Comparison of ENCODE assay signal across 7 mouse cellular contexts in the genomic region with DNA sequence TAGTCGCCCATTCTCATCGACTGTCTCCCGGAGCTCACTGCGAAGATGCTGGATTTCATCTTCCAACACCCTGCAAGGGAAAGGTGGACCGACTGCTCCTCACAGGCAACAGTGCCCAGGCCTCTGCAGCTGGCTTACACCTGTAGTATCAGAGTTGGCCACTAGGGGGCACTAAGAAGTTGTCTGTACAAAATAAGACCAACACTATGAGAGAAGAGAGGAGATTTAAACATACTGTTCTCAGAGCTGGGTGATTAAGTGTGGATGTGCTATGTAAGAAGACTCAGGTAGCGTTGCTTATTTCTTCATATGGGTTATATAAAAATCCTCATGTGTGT. TPM values are rescaled to one million over a fixed set of nuclear protein-coding genes. Genes with fewer than 3 reads are reported as not detected.
DNase-seq lines count a peak whose midpoint lies in the region; ATAC-seq and TF ChIP-seq lines count a peak whose summit lies in the region.

No protein-coding gene starts in this region.

- H3K9ac ChIP-seq in hindbrain, embryonic 15.5 days, result no peak overlapping the region

- TF ChIP-seq CTCF in bone marrow, adult 2 months (IDR thresholded peaks at IDR 0.05; ENCODE audit: control insufficient read depth, insufficient read depth, low read length), result peak; percentile 65

- DNase-seq in MN1 (ENCODE audit: low spot score), result peak; percentile 85
- DNase-seq in left cerebral cortex, adult 11 months (ENCODE audit: low spot score), result peak; percentile 80
- DNase-seq in mesoderm, embryonic 11.5 days (ENCODE audit: low read depth, low spot score), result peak; percentile 83
- peak; percentile 72 to 75 for DNase-seq in right cerebral cortex, postnatal 36 days (ENCODE audit: low spot score in 2 of 2)

- no peak for TF ChIP-seq POLR2A in bone marrow, adult 2 months (IDR thresholded peaks at IDR 0.05; ENCODE audit: borderline replicate concordance, control insufficient read depth, low read depth, low read length)

- H3K4me2 ChIP-seq in hindbrain, embryonic 15.5 days, result no peak overlapping the region

- H3K36me3 ChIP-seq in hindbrain, embryonic 15.5 days, result no peaks in the 10 kb centered on the region

- H3K27ac ChIP-seq in bone marrow, adult 2 months (ENCODE audit: control insufficient read depth, insufficient read depth, low read depth, low read length, poor library complexity), result no peak overlapping the region
- no peak overlapping the region for H3K27ac ChIP-seq in hindbrain, embryonic 15.5 days (replicated peaks)

- WGBS in bone marrow, adult 2 months, result 27% methylated on average over 6 of the region's 6 CpGs
- WGBS in hindbrain, embryonic 15.5 days, result 34% methylated on average over 6 of the region's 6 CpGs

- no peaks in the 10 kb centered on the region for H3K4me1 ChIP-seq in bone marrow, adult 2 months (ENCODE audit: control insufficient read depth, insufficient read depth, low read length)
- no peaks in the 10 kb centered on the region for H3K4me1 ChIP-seq in hindbrain, embryonic 15.5 days (replicated peaks)

- no peaks in the 10 kb centered on the region for H3K9me3 ChIP-seq in hindbrain, embryonic 15.5 days

- ATAC-seq in erythroid progenitor cell, adult 5-6 weeks (replicated peaks; ENCODE audit: low FRiP score, poor library complexity, severe bottlenecking), result peak; percentile 61
- 0 out of 2 replicates have a peak, but pooled peaks have one; percentile 52 for ATAC-seq in hindbrain, embryonic 15.5 days (ENCODE audit: low FRiP score, low read depth)

- H3K4me3 ChIP-seq in bone marrow, adult 2 months (replicated peaks; ENCODE audit: control insufficient read depth, low read depth, low read length), result no peak overlapping the region
- H3K4me3 ChIP-seq in hindbrain, embryonic 15.5 days, result no peak overlapping the region

- H3K27me3 ChIP-seq in hindbrain, embryonic 15.5 days, result no peaks in the 10 kb centered on the region

RNA-seq across cellular contexts. Expression of gene Ccdc13, which starts 8.3 kb away (rescaled TPM):
- not detected in 2 replicates for polyA plus RNA-seq in bone marrow, adult 2 months (2011; ENCODE audit: insufficient read depth, insufficient read length, low replicate concordance, missing spikeins)
- not detected in 2 replicates for total RNA-seq in erythroid progenitor cell, adult 5-6 weeks (2015; ENCODE audit: low replicate concordance)
- not detected in 2 replicates for total RNA-seq in erythroid progenitor cell, adult 5-6 weeks (2017; ENCODE audit: low replicate concordance)
- 3.2 and 3.5 TPM in 2 replicates for polyA plus RNA-seq in hindbrain, embryonic 15.5 days (2015; fragmentation: Nextera tagmentation; extraction: Ambion mirVana)

RNA-seq across cellular contexts. Expression of gene Higd1a, which starts 27.2 kb away (rescaled TPM):
- polyA plus RNA-seq in bone marrow, adult 2 months (2011; ENCODE audit: insufficient read depth, insufficient read length, low replicate concordance, missing spikeins), result 52.3 and 68.9 TPM in 2 replicates
- total RNA-seq in erythroid progenitor cell, adult 5-6 weeks (2015; ENCODE audit: low replicate concordance), result 23.4 and 24.3 TPM in 2 replicates
- 11.7 and 19.4 TPM in 2 replicates for total RNA-seq in erythroid progenitor cell, adult 5-6 weeks (2017; ENCODE audit: low replicate concordance)
- 157 and 160 TPM in 2 replicates for polyA plus RNA-seq in hindbrain, embryonic 15.5 days (2015; fragmentation: Nextera tagmentation; extraction: Ambion mirVana)

RNA-seq across cellular contexts. Expression of gene Hhatl, which starts 38.6 kb away (rescaled TPM):
- not detected in 2 replicates for polyA plus RNA-seq in bone marrow, adult 2 months (2011; ENCODE audit: insufficient read depth, insufficient read length, low replicate concordance, missing spikeins)
- total RNA-seq in erythroid progenitor cell, adult 5-6 weeks (2015; ENCODE audit: low replicate concordance), result not detected in 2 replicates
- not detected in 2 replicates for total RNA-seq in erythroid progenitor cell, adult 5-6 weeks (2017; ENCODE audit: low replicate concordance)
- 0.14 and 0.19 TPM in 2 replicates for polyA plus RNA-seq in hindbrain, embryonic 15.5 days (2015; fragmentation: Nextera tagmentation; extraction: Ambion mirVana)

RNA-seq across cellular contexts. Expression of gene Klhl40, which starts 53.5 kb away (rescaled TPM):
- 0.62 and 1.1 TPM in 2 replicates for polyA plus RNA-seq in bone marrow, adult 2 months (2011; ENCODE audit: insufficient read depth, insufficient read length, low replicate concordance, missing spikeins)
- not detected in 2 replicates for total RNA-seq in erythroid progenitor cell, adult 5-6 weeks (2015; ENCODE audit: low replicate concordance)
- not detected in 2 replicates for total RNA-seq in erythroid progenitor cell, adult 5-6 weeks (2017; ENCODE audit: low replicate concordance)
- polyA plus RNA-seq in hindbrain, embryonic 15.5 days (2015; fragmentation: Nextera tagmentation; extraction: Ambion mirVana), result 1.4 and 1.8 TPM in 2 replicates
